Mouse (Mus musculus): ENCODE measurements around the gene Alg11.

Alg11 gene

DNA sequence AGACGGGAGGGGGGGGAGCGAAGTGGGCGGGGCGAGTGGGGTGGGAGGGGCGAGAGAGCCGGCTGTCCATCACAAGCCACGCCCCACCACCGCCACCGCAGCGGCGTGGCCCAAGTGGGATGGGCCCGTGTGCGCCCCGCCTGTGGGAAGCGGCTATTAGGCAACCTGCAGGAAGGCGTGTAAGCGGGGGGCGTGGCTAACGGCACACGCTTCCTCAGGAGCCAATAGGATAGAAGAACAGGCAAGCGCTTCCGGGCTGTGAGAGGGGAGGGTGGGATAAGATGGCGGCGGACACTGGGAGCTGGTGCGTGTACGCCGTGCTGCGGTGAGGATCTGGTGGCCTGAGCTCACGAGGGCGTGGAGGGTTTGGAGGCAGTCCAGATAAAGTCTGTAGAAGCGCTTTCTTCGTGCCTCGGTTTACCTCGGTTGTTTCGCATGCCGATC lies at the start of gene Alg11:
Gene Alg11, plus strand, starts transcription at position 276 of the 444 bp plus-strand sequence.
- peak; percentile 87 for DNase-seq (ENCODE audit: low read depth in 2 of 2, low spot score in 2 of 2)

GRCm38 (mm10) chr8:22013034-22013707 lies 47.4 kb upstream of the Alg11 start:
- no peak for DNase-seq (ENCODE audit: low read depth in 2 of 2, low spot score in 2 of 2)

GRCm38 (mm10) chr8:22017731-22018130 lies 42.8 kb upstream of the Alg11 start:
- DNase-seq (ENCODE audit: low read depth in 2 of 2, low spot score in 2 of 2), result no peak

DNA sequence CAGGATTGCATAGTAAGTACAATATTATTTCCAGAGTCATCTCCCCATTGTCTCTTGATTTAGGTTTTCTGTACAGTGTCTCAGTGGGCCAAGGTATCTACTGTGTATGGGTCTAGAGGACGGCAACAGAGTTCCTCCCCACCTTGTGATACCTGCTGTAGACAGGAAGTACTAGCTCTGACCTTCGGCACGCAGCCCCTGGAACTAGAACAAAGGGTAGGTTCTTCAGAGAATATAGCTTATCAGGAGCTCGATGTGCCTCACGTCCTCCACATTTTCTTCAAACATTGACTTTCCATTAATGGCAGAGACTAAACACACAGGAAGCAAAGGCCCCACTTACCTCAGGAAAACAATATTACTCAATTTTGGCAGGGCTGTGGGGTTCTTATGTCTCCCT lies 41.0 kb upstream of the Alg11 start:
- no peak for DNase-seq (ENCODE audit: low read depth in 2 of 2, low spot score in 2 of 2)

DNA sequence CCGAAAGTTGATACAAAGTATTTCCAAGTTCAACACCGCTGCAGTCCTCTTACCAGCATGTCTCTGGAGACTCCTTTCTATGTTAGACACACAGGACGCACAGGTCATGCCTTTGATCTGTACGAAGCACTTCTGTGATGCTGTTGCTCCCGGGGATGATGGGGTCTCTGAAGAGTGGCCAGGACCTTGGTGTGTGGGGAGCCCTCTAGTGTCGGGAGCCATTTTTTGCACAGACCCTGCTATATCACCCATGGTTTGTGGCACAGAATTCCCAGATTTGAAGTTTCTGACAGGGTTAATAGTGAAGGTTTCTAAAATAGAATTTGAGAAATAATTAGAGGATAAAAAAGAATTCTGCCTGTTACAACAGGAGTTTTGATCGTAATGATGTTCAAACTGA lies 38.3 kb upstream of the Alg11 start:
- no peak for DNase-seq (ENCODE audit: low read depth in 2 of 2, low spot score in 2 of 2)

- DNase-seq (ENCODE audit: low read depth in 2 of 2, low spot score in 2 of 2), result no peak
Measured at GRCm38 (mm10) chr8:22025241-22025640, 35.3 kb upstream of the Alg11 start.

DNA sequence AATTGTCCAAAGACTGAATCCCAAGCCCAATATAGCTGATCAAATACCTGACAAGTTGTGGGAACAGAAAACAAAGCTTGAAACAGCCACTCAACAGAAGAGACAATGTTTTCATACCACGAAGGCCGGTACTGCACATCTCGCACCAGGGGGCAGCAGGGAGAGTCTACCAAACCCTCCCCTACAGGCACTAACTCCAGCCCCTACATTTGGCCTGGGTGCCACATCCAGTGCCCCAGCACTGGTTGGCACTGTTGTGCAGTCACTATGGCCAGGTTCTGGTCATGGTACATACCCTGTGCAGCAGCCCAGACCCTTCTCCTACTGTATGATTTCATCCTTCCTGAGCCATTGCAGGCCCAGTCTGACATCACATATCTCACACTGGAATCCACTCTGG lies 31.5 kb upstream of the Alg11 start:
- DNase-seq (ENCODE audit: low read depth in 2 of 2, low spot score in 2 of 2), result no peak

DNA sequence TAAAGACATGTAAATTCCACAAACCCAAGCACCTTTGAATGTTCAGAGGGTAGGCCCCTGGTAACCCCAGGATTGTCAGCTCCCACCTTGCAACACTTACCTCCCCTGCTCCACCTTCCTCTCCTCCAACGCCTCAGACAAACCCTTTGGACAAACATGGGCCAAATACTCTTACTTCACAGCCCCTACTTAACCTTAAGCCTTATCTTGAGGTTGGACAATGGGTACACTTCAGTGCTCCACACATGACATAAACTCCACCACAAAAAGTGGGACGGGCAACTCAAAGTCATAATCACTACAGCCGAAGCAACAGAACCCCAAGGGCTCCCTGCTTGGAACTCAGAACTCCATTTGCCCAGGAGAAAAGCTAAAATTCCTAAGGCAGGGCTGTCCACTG lies 29.5 kb upstream of the Alg11 start:
- no peak for DNase-seq (ENCODE audit: low read depth in 2 of 2, low spot score in 2 of 2)

GRCm38 (mm10) chr8:22036137-22036536 lies 24.4 kb upstream of the Alg11 start:
- no peak for DNase-seq (ENCODE audit: low read depth in 2 of 2, low spot score in 2 of 2)

DNA sequence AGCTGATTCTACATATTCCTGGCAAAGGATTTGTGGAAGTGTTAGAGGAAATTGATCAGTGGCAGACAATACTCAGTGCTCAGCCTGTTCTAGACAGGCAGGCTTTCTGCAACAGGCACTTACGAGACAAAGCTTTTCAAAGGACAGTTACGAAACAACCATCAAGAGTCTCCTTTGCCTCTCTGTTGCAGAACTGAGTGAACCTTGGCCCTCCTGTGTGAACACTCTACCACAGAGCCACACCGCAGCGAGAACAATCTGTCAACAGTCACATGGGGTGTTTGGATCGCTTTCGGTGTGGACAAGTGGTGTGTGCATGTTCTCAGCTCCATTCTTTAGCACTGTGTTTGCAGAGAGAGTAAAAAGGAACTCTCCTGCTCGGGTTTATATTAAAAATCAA lies 23.5 kb upstream of the Alg11 start:
- no peak for DNase-seq (ENCODE audit: low read depth in 2 of 2, low spot score in 2 of 2)

DNA sequence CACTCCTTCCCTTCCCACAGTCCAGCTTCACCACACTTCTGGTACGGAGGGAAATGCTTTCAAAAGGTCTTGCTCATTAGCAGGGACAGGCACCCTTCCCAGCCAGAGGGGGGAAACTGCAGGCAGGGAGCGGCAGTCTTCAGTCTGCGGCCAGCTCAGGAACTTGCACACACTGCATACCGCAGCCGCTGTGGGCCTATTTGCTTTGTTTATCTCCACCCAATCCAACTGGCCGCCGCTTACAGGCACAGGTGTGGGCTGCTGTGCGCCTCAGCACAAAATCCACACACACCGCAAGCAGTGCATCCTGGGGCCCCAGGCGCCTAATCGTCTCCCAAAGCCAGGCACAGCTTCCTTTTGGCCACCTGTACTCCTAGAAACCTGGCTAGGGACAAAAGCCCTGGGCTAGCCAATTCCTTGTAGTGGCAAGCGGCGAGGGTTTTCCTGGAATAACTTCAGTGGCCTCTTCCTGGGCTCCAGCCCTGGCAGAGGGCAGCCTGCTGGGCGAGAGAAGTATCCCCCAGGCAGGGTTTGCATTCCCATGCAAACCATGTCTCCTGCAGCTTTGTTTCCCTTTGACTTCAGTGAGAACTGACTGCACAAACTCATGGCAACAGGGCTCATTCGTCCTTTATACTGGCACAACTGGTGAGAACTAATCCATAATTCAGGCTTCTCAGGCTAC lies 20.9 kb upstream of the Alg11 start:
- no peak for DNase-seq (ENCODE audit: low read depth in 2 of 2, low spot score in 2 of 2)

GRCm38 (mm10) chr8:22040153-22040509 lies 20.4 kb upstream of the Alg11 start:
- no peak for DNase-seq (ENCODE audit: low read depth in 2 of 2, low spot score in 2 of 2)

- DNase-seq (ENCODE audit: low read depth in 2 of 2, low spot score in 2 of 2), result no peak
Measured at GRCm38 (mm10) chr8:22042515-22042914, 18.0 kb upstream of the Alg11 start.

DNA sequence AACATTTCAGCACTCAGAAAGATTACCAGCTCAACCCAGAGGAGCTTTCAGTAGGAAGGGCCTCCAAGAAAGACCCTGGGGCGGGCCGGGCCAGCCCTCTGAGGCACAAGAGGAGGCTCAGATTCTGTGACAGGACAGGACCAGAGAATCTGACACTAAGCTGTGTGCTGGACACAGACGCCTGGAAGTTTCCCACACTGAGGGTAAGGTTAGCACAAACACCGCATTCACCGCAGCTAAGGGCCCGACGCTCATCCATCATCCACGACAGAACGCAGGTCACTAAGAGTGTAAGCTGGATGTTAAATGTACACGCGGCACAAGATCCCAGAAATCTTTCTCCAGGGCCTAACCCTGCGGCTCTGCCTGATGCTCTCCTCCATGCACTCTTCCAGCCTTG lies 16.8 kb upstream of the Alg11 start:
- DNase-seq (ENCODE audit: low read depth in 2 of 2, low spot score in 2 of 2), result no peak

DNA sequence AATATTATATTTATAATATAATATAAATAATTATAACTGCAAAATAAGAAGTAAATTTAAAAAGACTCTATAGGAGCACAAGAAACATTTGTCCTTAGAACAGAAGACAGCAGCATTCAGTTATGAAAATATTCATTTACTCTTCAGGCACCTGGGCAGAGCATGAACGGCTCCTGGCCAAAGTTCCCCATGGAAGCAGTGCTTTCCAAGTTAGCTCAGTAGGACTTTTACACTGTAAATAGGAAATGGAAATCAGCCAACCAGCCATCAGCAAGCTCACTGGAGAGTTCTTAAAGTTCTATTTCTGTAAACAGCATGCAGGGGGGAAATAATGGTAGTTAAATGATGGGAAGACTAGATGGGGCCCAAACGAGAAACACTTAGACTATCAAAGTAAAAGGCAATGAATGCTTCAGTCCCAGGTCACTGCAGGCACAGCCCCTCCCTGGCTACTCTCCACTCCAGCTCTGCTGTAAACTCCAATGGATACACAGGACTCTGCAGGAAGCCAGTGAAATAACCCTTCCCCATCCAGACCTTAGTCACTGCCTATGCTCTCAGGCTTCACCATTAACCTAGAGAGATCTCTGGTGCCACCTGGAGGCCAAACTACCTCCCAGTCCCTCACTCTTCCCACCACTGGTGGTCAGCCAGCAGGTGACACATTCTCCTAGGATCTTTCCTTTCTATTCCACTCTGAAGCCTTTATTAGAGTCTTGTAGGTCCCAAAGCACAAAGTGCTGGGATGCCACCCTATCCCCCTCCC lies 12.6 kb upstream of the Alg11 start:
- peak; percentile 3 to 26 for DNase-seq (ENCODE audit: low read depth in 2 of 2, low spot score in 2 of 2)

GRCm38 (mm10) chr8:22054674-22055491 lies 5.6 kb upstream of the Alg11 start:
- no peak for DNase-seq (ENCODE audit: low read depth in 2 of 2, low spot score in 2 of 2)

GRCm38 (mm10) chr8:22055492-22055877 lies 5.0 kb upstream of the Alg11 start:
- no peak for DNase-seq (ENCODE audit: low read depth in 2 of 2, low spot score in 2 of 2)

DNA sequence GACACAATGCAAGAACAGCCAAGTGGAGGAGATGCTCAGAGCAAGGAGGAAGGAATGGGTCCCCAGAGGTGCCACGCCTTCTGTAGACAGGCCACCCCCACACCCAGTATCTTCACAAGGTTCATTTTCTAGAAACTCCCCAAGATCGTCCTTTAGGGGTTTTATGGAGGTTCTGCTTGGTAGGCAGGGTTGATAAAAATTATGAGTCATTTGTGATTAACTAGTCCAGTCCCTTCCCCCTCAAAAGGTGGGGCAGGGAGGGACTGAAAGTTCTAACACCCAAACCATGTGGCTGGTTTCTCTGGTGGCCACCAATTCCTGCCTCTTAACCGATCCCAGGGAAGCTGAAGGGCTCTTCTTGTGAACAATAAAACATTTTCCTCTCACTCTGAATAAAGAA lies 3.7 kb upstream of the Alg11 start:
- DNase-seq (ENCODE audit: low read depth in 2 of 2, low spot score in 2 of 2), result no peak

- DNase-seq (ENCODE audit: low read depth in 2 of 2, low spot score in 2 of 2), result no peak
Measured at GRCm38 (mm10) chr8:22058368-22058767, 2.2 kb upstream of the Alg11 start.

GRCm38 (mm10) chr8:22059153-22059738 lies 1.3 kb upstream of the Alg11 start:
- no peak for DNase-seq (ENCODE audit: low read depth in 2 of 2, low spot score in 2 of 2)
